Mouse (Mus musculus) cortical plate, adult 2 months (tissue): ENCODE results near the gene Traf2. TPM values are rescaled to one million over a fixed set of nuclear protein-coding genes. Genes with fewer than 3 reads are reported as not detected.

Experiments
- H3K27ac ChIP-seq: fragments of 200-500 bp; 2 replicates; pipeline ENCODE4 v1.5.1; 2012; ENCODE audit warnings: low read length, control low read depth, inconsistent platforms; ENCODE audit not compliant: insufficient read depth
- H3K4me1 ChIP-seq: fragments of 200-500 bp; 2 replicates; pipeline ENCODE4 v1.6.1; 2011; ENCODE audit warnings: low read length; ENCODE audit not compliant: control insufficient read depth, insufficient read depth
- H3K4me3 ChIP-seq: fragments of 200-500 bp; 2 replicates; pipeline ENCODE4 v1.5.1; 2011; ENCODE audit warnings: mild to moderate bottlenecking, low read length, control low read depth; ENCODE audit not compliant: insufficient read depth
- CTCF ChIP-seq: fragments of 200-500 bp; IDR thresholded peaks from 2 replicates; pipeline ENCODE4 v1.5.1; 2011; ENCODE audit warnings: mild to moderate bottlenecking, control low read depth, low read length; ENCODE audit not compliant: insufficient read depth; ENCODE audit errors: extremely low read depth
- POLR2A ChIP-seq: fragments of 200-500 bp; IDR thresholded peaks from 2 replicates; pipeline ENCODE4 v1.6.1; 2011; ENCODE audit warnings: mild to moderate bottlenecking, low read length, control low read depth; ENCODE audit not compliant: insufficient read depth; ENCODE audit errors: extremely low read depth
- polyA plus RNA-seq: library from polyadenylated mRNA; depleted of rRNA; stranded (reverse); fragments of >200 nt; gene quantifications from 2 replicates; pipeline ENCODE4 v1.2.3, GENCODE M21; 2012; rRNA removed

The Traf2 gene
- 8.4 and 9.1 TPM in 2 replicates for polyA plus RNA-seq

DNA sequence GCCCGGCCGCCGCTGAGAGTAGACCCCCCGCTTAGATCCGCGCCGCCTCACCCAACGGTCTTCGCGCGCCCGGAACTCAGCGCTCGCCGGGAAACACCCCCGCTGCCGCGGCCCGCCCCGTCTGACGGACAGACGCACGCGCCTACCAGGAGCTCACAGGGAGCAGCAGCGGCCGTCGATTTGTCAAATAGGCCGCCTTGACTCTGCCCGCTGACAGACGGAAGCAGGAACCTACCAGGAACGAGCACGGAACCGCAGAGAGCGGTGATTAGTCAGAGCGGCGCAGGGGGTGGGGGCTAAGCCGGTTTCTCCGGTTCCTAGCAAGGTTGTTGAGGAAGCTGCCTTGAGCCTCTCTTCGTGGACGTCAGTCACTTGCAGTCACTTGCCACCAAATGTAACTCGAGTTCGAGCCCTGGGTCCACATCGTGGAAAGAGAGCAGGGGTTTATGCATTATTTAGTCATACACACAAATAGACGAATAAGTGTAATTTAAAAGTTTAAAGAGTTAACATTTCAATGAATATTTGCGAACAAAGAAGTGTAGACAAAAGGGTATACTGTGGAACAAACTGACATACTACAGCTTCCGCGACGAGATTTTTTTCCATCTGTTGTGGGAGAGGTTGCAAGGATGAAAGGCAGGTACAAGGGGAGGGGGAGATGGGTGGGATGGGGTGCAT is at the start of gene Traf2:
Gene Traf2 (minus strand): TSS at position 130 of the 681 bp plus-strand sequence.
- Histone ChIP-seq H3K4me1 (no peaks in the 10 kb centered on the region), H3K4me3 (peak within 1 kb of the TSS; percentile 69), H3K27ac (no peak within 1 kb of the TSS)
- no peak for TF ChIP-seq CTCF
- peak; percentile 40; the same call in 1 of the 2 replicates for TF ChIP-seq POLR2A

DNA sequence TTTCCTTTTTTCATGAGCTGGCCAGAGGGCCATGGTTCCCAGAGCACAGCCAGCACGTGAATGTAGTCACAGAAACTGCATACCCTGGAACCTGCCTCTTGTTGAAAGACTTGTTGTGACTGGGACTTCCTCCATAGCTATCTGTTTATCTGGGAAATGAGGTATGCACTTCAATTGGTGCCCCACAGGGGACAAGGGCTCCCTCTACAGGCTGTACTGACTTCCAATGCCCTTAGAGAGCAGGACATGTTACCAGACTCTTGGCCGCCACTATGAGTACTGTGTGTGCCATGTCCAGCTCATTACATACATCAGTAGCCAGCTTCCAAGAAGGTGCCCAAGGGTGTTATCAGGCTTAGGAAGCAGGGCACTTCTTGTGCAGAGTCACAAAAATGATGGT is 45.1 kb upstream of the Traf2 start:
- no peak overlapping the region for H3K4me3 ChIP-seq
- H3K4me1 ChIP-seq, result no peaks in the 10 kb centered on the region
- TF ChIP-seq CTCF, result peak; percentile 52
- TF ChIP-seq POLR2A, result no peak
- no peak overlapping the region for H3K27ac ChIP-seq

DNA sequence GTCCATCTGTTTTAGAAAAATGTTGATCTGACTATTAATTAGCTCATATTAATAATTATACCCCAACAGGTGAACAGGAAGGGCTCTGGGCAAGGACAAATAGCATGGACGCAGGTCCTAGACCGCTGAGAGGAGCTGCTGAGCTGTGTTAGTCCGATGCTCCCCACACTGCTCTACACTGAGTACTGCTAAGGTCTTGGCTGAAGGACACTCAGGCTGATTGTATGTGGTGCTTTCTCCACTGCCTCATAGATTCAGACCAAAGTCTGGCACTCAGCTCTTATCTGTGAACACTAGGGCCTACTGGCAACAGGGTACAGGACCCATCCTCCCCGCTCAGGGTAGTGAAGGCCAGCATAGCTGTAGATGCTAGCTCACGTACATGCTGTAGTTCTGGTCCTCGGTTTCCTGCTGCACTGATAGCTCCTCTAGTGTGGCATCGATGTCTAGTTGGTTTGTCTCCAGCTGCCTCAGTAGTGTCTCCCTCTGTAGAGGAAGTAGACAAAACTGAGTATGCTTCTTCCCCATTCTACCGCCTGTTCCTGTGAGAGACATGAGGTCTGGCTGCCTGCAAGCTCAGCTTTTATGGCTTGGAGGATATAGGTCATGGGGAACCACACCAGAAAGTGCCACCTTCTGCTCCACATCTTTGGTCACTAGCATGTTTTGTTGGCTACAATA is 41.6 kb upstream of the Traf2 start:
- Histone ChIP-seq H3K4me3 (no peak overlapping the region), H3K27ac (no peak overlapping the region), H3K4me1 (no peaks in the 10 kb centered on the region)
- TF ChIP-seq CTCF (no peak), POLR2A (no peak)

DNA sequence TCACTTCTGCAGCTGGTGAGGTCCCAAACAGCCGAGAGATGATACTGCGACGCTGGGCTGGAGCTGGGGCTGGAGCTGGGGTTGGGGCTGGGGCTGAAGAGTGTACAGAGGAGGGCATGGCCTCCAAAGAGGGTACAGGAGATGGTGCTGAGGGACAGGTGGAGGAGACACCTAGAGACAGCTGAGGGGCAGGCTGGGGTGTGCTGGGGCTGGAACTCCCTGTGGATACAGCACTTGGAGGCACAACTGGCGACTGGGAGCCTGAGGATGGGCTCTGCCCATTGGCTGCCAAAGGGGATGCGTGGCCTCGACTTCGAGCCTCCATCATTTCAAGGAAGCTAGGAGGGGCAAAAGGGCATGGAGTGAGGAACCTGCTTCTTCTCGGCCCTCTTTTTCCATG is 40.5 kb upstream of the Traf2 start:
- no peak overlapping the region for H3K4me3 ChIP-seq
- H3K27ac ChIP-seq, result no peak overlapping the region
- H3K4me1 ChIP-seq, result peaks cover 5% of the 10 kb centered on the region
- TF ChIP-seq CTCF, result no peak
- TF ChIP-seq POLR2A, result no peak

DNA sequence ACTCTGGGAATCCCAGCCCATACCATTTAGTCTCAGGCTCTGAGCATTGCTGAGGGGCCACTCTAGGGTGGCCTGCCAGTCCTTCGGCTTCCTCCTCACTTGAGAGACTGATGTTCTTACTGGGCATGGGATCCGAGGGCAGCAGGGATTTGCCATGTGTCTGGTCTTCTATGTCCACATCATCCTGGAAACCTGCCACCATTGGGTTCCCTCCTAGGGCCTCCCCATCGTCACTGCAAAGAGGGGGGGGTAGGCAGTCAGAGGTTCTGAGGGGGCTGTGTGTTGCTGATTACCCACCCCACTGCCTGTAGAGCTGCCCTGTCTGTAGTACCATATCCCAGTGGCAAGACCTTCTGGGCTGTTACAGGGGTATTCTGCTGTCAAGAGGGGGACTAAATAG is 38.9 kb upstream of the Traf2 start:
- TF ChIP-seq CTCF (no peak), POLR2A (no peak)
- no peak overlapping the region for H3K27ac ChIP-seq

DNA sequence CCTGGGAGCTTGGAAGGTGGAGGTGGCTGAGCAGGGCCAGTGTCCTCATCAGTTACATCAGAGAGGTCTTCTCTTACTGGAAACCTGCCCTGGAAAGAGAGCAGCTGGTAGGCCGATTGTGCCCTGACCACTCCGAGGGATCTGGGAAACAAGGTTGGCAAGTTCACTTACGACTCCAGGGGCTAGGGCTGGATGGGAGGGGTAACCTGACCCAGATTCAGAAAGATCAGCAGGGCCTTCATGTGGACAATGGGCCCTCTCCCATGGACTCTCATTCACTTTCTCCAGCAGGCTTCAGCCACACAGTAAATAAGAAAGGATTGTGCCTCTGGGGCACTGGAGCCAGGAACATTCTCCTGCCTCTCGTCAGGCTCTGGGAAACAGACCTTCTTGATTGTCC is 38.1 kb upstream of the Traf2 start:
- no peak overlapping the region for H3K4me3 ChIP-seq
- TF ChIP-seq CTCF (no peak), POLR2A (no peak)
- peak overlapping the region; percentile 36; the same call in 1 of the 2 replicates for H3K27ac ChIP-seq
- H3K4me1 ChIP-seq, result peaks cover 8% of the 10 kb centered on the region

More for the DNA sequence above, 38.9 kb upstream of the Traf2 start:
- H3K4me3 ChIP-seq, result no peak overlapping the region
- peaks cover 7% of the 10 kb centered on the region for H3K4me1 ChIP-seq

DNA sequence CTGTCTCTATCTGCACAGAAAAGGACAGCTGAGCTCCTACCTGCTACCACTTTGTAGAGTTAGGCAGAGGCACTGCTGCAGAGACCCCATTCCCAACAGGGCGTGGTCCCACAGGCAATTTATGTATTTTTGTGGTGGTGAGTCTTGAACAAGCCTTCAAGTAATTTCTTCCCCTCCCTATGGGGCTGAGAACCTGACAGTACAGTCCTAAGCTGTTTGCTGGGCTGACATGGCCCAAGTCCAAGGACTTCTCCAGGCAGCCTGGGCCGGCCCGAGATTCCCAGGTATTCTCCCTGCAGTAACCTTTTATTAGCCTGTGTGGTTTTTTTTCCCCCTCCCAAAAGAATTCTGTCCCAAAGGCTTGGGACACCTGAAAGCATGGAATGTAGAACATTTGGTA is 37.4 kb upstream of the Traf2 start:
- TF ChIP-seq POLR2A, result no peak
- no peak for TF ChIP-seq CTCF
- no peak overlapping the region for H3K4me3 ChIP-seq
- peaks cover 9% of the 10 kb centered on the region for H3K4me1 ChIP-seq
- no peak overlapping the region for H3K27ac ChIP-seq

DNA sequence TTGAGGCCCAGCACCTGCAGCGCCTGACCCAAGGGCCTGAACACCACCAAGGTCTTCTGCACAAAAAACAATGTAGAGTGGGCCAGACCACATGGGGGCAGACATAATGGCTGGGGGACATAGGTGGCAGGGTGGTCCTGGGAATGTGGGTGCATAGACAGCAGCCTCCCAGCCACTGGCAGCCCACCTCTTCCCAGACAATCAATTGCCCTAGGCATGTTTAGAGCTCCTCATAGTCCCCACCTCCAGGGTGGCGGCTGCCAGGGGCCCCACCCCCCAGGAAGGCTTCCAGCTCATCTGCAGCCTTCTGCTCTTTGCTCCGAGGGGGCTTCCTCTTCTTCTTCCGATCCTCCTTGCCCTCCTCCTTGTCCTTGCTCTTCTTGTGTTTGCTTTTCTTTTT is 36.8 kb upstream of the Traf2 start:
- Histone ChIP-seq H3K27ac (peak overlapping the region; percentile 93), H3K4me1 (peaks cover 9% of the 10 kb centered on the region), H3K4me3 (no peak overlapping the region)
- TF ChIP-seq POLR2A, result no peak
- no peak for TF ChIP-seq CTCF

DNA sequence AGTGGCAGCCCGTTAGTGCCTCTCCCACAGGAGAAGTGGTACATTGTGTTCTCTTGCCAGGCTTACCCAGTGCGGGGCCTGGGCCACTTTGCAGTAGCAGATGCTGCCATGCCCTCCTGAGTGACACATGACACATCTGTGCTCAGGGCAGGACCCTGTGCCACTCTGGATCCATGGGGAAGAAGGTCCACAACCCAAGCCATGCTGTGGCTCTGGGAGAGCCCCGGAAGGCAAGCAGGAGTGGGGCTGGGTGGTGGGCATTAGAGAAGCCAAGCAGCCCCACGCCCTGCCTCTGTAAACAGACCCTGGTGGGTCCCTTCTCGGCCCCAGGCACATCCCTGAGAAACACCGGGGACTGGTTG is 36.4 kb upstream of the Traf2 start:
- H3K27ac ChIP-seq, result peak overlapping the region; percentile 93
- no peak for TF ChIP-seq POLR2A
- TF ChIP-seq CTCF, result no peak
- H3K4me3 ChIP-seq, result no peak overlapping the region
- peaks cover 9% of the 10 kb centered on the region for H3K4me1 ChIP-seq

DNA sequence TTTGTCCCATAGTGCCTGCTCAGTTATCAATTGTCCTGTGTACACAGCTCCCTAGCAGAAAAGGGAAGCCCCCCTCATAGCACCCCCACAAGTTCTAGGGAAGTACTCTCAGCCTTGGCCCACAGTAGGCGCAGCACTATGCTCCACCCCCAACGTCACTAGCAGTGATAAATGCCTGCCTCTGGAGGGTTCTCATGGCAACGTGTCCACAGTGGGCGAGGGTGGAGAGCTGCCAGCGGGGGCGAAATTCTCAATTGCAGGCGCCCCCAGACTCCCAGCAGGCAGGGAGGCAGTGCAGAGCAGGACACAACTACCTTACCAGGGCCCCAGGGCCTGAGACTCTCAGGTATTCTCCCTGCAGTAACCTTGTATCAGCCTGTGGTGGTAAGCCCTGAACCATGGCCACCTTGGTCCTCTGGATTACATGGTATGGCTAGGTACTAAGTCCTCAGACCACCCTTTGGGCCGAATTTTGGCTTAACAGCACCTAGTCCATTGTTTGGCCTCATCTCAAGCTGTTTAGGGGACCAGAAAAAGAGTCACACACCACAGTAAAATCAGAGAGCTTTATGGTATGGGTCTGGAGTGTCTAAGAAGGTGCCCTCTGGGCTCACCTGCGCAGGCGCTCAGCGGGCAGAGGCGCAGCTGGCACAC is 35.9 kb upstream of the Traf2 start:
- H3K4me3 ChIP-seq, result no peak overlapping the region
- peaks cover 9% of the 10 kb centered on the region for H3K4me1 ChIP-seq
- TF ChIP-seq CTCF, result no peak
- TF ChIP-seq POLR2A, result peak; percentile 49; the same call in 1 of the 2 replicates
- peak overlapping the region; percentile 93 for H3K27ac ChIP-seq
